Mouse (Mus musculus) olfactory bulb, adult 2 months (tissue): ENCODE data around the gene Hsh2d.

Experiments used
- CTCF ChIP-seq: fragments of 200-500 bp; IDR thresholded peaks from 2 replicates; pipeline ENCODE4 v1.5.1; 2012; ENCODE audit warnings: low read depth, mild to moderate bottlenecking, low read length, moderate library complexity; ENCODE audit not compliant: insufficient read depth
- POLR2A ChIP-seq: fragments of 200-500 bp; IDR thresholded peaks from 2 replicates; pipeline ENCODE4 v1.6.1; 2012; ENCODE audit warnings: mild to moderate bottlenecking, low read depth, low read length, moderate library complexity; ENCODE audit not compliant: insufficient read depth

DNA sequence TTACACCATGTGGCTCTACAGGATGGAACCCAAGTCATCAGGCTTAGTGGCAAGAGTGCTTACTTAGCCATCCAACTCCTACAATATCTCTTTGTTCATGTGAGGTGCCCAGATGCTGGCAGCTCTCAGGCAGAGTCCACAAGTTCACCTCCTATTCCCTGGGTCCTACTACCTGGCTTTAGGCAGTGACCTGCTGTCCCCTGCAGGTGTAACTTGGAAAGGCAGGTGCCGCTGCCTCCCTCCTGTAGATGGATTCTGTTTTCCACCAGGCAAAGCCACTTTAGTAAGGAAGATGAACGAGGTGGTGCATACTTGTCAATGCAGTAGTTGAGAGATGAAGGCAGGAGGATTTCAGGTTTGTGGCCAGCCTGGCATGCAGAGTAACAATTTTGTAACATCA lies 25.6 kb downstream of the Hsh2d start:
- no peak for TF ChIP-seq CTCF
- TF ChIP-seq POLR2A, result no peak
